Mouse (Mus musculus) CH12.LX (cell line): ENCODE measurements around the gene Tfap4. TPM values are rescaled to one million over a fixed set of nuclear protein-coding genes. Genes with fewer than 3 reads are reported as not detected.

ENCODE experiments used
- DNase-seq: peaks from one replicate; pipeline ENCODE4 v3.0.0-alpha.2; 2013; ENCODE audit errors: extremely low read depth
- H3K27ac ChIP-seq: 2 replicates; pipeline ENCODE4 v1.5.1; 2012; ENCODE audit warnings: low read depth, mild to moderate bottlenecking, control low read depth, moderate library complexity; ENCODE audit not compliant: insufficient read depth
- H3K27me3 ChIP-seq: replicated peaks from 2 replicates; pipeline ENCODE3; 2012; ENCODE audit warnings: inconsistent platforms
- H3K36me3 ChIP-seq, 2 experiments: replicated peaks in 1 of 2; 2 replicates each; pipeline versions ENCODE3 to v1.6.1; 2012; ENCODE audit warnings: inconsistent platforms in 1 of 2, low read length in 1 of 2, mild to moderate bottlenecking in 1 of 2, mixed read lengths in 1 of 2, moderate library complexity in 1 of 2; ENCODE audit not compliant: control insufficient read depth in 1 of 2, insufficient read depth in 1 of 2
- H3K4me1 ChIP-seq, 2 experiments: 2 replicates each; pipeline ENCODE4 v1.6.1; 2012; ENCODE audit warnings: inconsistent platforms in 1 of 2, moderate library complexity in 1 of 2; ENCODE audit not compliant: insufficient read depth in 2 of 2, control insufficient read depth in 1 of 2
- H3K4me2 ChIP-seq: 2 replicates; pipeline ENCODE4 v1.6.1; 2012; ENCODE audit warnings: low read depth, mild to moderate bottlenecking, control low read depth; ENCODE audit not compliant: poor library complexity, insufficient read depth, severe bottlenecking
- H3K4me3 ChIP-seq, 3 experiments: fragments of 150-350 bp in 1 of 3; sonication (generic) in 1 of 3; replicated peaks in 1 of 3; 2 replicates each; pipeline versions ENCODE3 to v1.5.1; 2011 to 2012; ENCODE audit warnings: low read depth in 2 of 3, low read length in 2 of 3, mild to moderate bottlenecking in 2 of 3, moderate library complexity in 2 of 3, control low read depth in 1 of 3, improper control_type of control experiment in 1 of 3, inconsistent platforms in 1 of 3, mixed read lengths in 1 of 3; ENCODE audit not compliant: poor library complexity in 1 of 3
- H3K79me2 ChIP-seq: replicated peaks from 2 replicates; pipeline ENCODE4 v1.6.1; 2012; ENCODE audit warnings: mild to moderate bottlenecking, moderate library complexity; ENCODE audit not compliant: control insufficient read depth, poor library complexity, insufficient read depth, severe bottlenecking; ENCODE audit errors: extremely low read depth
- H3K9ac ChIP-seq: 2 replicates; pipeline ENCODE4 v1.6.1; 2012; ENCODE audit warnings: low read depth, mild to moderate bottlenecking, control low read depth, moderate library complexity; ENCODE audit not compliant: insufficient read depth
- H3K9me3 ChIP-seq: replicated peaks from 2 replicates; pipeline ENCODE3; 2012; ENCODE audit warnings: low read length, inconsistent platforms, mixed read lengths
- BHLHE40 ChIP-seq: IDR thresholded peaks from 2 replicates; pipeline ENCODE4 v1.6.1; 2011; ENCODE audit warnings: mild to moderate bottlenecking, low read depth, low read length, improper control_type of control experiment
- CHD2 ChIP-seq: IDR thresholded peaks from 2 replicates; pipeline ENCODE4 v1.6.1; 2011; ENCODE audit warnings: low read length, improper control_type of control experiment
- CTCF ChIP-seq, 2 experiments: IDR thresholded peaks in 1 of 2; conservative IDR thresholded peaks in 1 of 2; 2 replicates each; pipeline ENCODE4 v1.5.1; 2011 to 2012; ENCODE audit warnings: low read depth in 2 of 2, low read length in 2 of 2, improper control_type of control experiment in 1 of 2, inconsistent platforms in 1 of 2, mild to moderate bottlenecking in 1 of 2, moderate library complexity in 1 of 2
- E2F4 ChIP-seq: IDR thresholded peaks from 2 replicates; pipeline ENCODE4 v1.6.1; 2011; ENCODE audit warnings: low read depth, low read length, improper control_type of control experiment; ENCODE audit not compliant: insufficient replicate concordance
- ELF1 ChIP-seq: IDR thresholded peaks from 2 replicates; pipeline ENCODE4 v1.6.1; 2014; ENCODE audit warnings: low read depth, mild to moderate bottlenecking, inconsistent platforms, low read length, improper control_type of control experiment
- ETS1 ChIP-seq: conservative IDR thresholded peaks from 2 replicates; pipeline ENCODE4 v1.6.1; 2012; ENCODE audit warnings: low read depth, mild to moderate bottlenecking, inconsistent platforms, low read length, improper control_type of control experiment, moderate library complexity
- GABPA ChIP-seq: IDR thresholded peaks from 2 replicates; pipeline ENCODE4 v1.6.1; 2012; ENCODE audit warnings: low read depth, low read length, improper control_type of control experiment, inconsistent platforms; ENCODE audit not compliant: insufficient replicate concordance
- HCFC1 ChIP-seq: IDR thresholded peaks from 2 replicates; pipeline ENCODE4 v1.6.1; 2012; ENCODE audit warnings: low read depth, mild to moderate bottlenecking, inconsistent platforms, low read length, improper control_type of control experiment
- JUN ChIP-seq: IDR thresholded peaks from 2 replicates; pipeline ENCODE4 v1.6.1; 2011; ENCODE audit warnings: low read depth, mild to moderate bottlenecking, low read length, improper control_type of control experiment, moderate library complexity; ENCODE audit not compliant: insufficient read depth
- JUND ChIP-seq: conservative IDR thresholded peaks from 2 replicates; pipeline ENCODE4 v1.6.1; 2011; ENCODE audit warnings: low read depth, low read length, improper control_type of control experiment
- MAFK ChIP-seq: IDR thresholded peaks from 2 replicates; pipeline ENCODE4 v1.6.1; 2011; ENCODE audit warnings: low read length, improper control_type of control experiment; ENCODE audit not compliant: insufficient replicate concordance
- MXI1 ChIP-seq: IDR thresholded peaks from 2 replicates; pipeline ENCODE4 v1.6.1; 2011; ENCODE audit warnings: mild to moderate bottlenecking, low read depth, low read length, improper control_type of control experiment
- MYC ChIP-seq: IDR thresholded peaks from 2 replicates; pipeline ENCODE4 v1.6.1; 2011; ENCODE audit warnings: low read depth, mild to moderate bottlenecking, improper control_type of control experiment, low read length
- NELFE ChIP-seq: IDR thresholded peaks from 2 replicates; pipeline ENCODE4 v1.6.1; 2011; ENCODE audit warnings: low read depth, low read length, improper control_type of control experiment
- NRF1 ChIP-seq: IDR thresholded peaks from 2 replicates; pipeline ENCODE4 v1.6.1; 2014; ENCODE audit warnings: low read depth, mild to moderate bottlenecking, inconsistent platforms, low read length, improper control_type of control experiment, moderate library complexity
- POLR2A ChIP-seq: IDR thresholded peaks from 2 replicates; pipeline ENCODE4 v1.6.1; 2011; ENCODE audit warnings: low read depth, mild to moderate bottlenecking, improper control_type of control experiment, low read length
- SIN3A ChIP-seq: IDR thresholded peaks from 2 replicates; pipeline ENCODE4 v1.6.1; 2012; ENCODE audit warnings: low read length, improper control_type of control experiment, inconsistent platforms
- TBP ChIP-seq: conservative IDR thresholded peaks from 2 replicates; pipeline ENCODE4 v1.6.1; 2011; ENCODE audit warnings: low read depth, low read length, improper control_type of control experiment
- TCF12 ChIP-seq: IDR thresholded peaks from 2 replicates; pipeline ENCODE4 v1.6.1; 2014; ENCODE audit warnings: low read depth, mild to moderate bottlenecking, inconsistent platforms, low read length, improper control_type of control experiment
- UBTF ChIP-seq: IDR thresholded peaks from 2 replicates; pipeline ENCODE4 v1.6.1; 2012; ENCODE audit warnings: low read depth, mild to moderate bottlenecking, inconsistent platforms, low read length, improper control_type of control experiment, moderate library complexity
- ZNF384 ChIP-seq: IDR thresholded peaks from 2 replicates; pipeline ENCODE4 v1.6.1; 2012; ENCODE audit warnings: low read depth, low read length, improper control_type of control experiment, inconsistent platforms
- dilution Hi-C: fragments of 300-500 bp; cut with MboI; formaldehyde crosslinking; loops from 2 replicates; pipeline ENCODE4 v1.14.3; 2020; ENCODE audit warnings: low sequenced_read_pairs; ENCODE audit not compliant: extremely low pct_unique_long_range_greater_than_20kb, extremely low pct_ligation_motif_present
- in situ Hi-C: fragments of 300-500 bp; cut with MboI; formaldehyde crosslinking; loops from 3 replicates; pipeline ENCODE4 v1.14.3; 2019; ENCODE audit warnings: low sequenced_read_pairs, low pct_ligation_motif_present, low pct_unique_long_range_greater_than_20kb, mixed read lengths
- polyA plus RNA-seq: library from polyadenylated mRNA; unstranded; fragments of >175 nt; gene quantifications from 2 replicates; pipeline ENCODE4 v1.2.1, GENCODE M21; 2012; ENCODE audit warnings: low read depth; ENCODE audit not compliant: insufficient read length
- total RNA-seq, 2 experiments: library from RNA; depleted of rRNA; stranded (reverse); fragments of 300-350 nt in 1 of 2; fragments of >200 nt in 1 of 2; gene quantifications; 2 replicates each; pipeline ENCODE4 v1.2.3; 2012 to 2014

Gene Tfap4
- total and polyA plus RNA-seq, 3 experiments = 23.5 to 43.3 (median 24.0) TPM

- Histone ChIP-seq H3K9ac (no peak overlapping the region), H3K4me3 (no peak overlapping the region), H3K27ac (no peak overlapping the region), H3K36me3 (no peaks in the 10 kb centered on the region), H3K9me3 (no peaks in the 10 kb centered on the region), H3K27me3 (no peaks in the 10 kb centered on the region), H3K4me2 (no peak overlapping the region), H3K79me2 (no peaks in the 10 kb centered on the region), H3K4me1 (peaks cover 0 to 16% of the 10 kb centered on the region in 2 experiments; a peak in 2 of 4 replicates)
- dilution Hi-C loops = no loop called here
- TF ChIP-seq JUN (no peak), MXI1 (no peak), JUND (no peak), CHD2 (no peak), POLR2A (no peak), ELF1 (no peak), TCF12 (no peak), ETS1 (no peak), SIN3A (no peak), ZNF384 (no peak), BHLHE40 (no peak), TBP (no peak), HCFC1 (no peak), MAFK (no peak), E2F4 (no peak), NELFE (no peak), UBTF (no peak), GABPA (no peak), MYC (no peak)
- no peak for DNase-seq
- in situ Hi-C loops = no loop called here
Measured at GRCm38 (mm10) chr16:4578630-4579029, 19.0 kb upstream of the Tfap4 start.

- no peak overlapping the region for H3K4me2 ChIP-seq
- peaks cover 0 to 17% of the 10 kb centered on the region in 2 experiments; a peak in 2 of 4 replicates for H3K4me1 ChIP-seq
- H3K9ac ChIP-seq = no peak overlapping the region
- no peak overlapping the region for H3K4me3 ChIP-seq
- H3K9me3 ChIP-seq = no peaks in the 10 kb centered on the region
- H3K27ac ChIP-seq = no peak overlapping the region
- no peaks in the 10 kb centered on the region for H3K79me2 ChIP-seq
- TF ChIP-seq ELF1 = peak; percentile 15; the same call in 1 of the 2 replicates
- TF ChIP-seq CTCF (conservative IDR thresholded peaks at IDR 0.05 in 1 of 2, IDR thresholded peaks at IDR 0.05 in 1 of 2; ENCODE audit: low read depth in 2 of 2, low read length in 2 of 2) = 0 out of 4 replicates have a peak, but pooled peaks of 1 of the 2 experiments have one; percentile 15
- no peak for TF ChIP-seq NRF1
- TF ChIP-seq MYC = no peak
- dilution Hi-C loops = no loop called here
- no peaks in the 10 kb centered on the region for H3K36me3 ChIP-seq
- in situ Hi-C loops = no loop called here
- H3K27me3 ChIP-seq = no peaks in the 10 kb centered on the region
- no peak for DNase-seq
Measured at GRCm38 (mm10) chr16:4576873-4577272, 17.2 kb upstream of the Tfap4 start.
